Mouse (Mus musculus): ENCODE measurements at regions not wholly inside any gene's neighbourhood (a gene's known extent, or its start where the extent isn't known, plus 50 kb on each side); places are given as distances from the start of the nearest gene placed in this dataset.

GRCm38 (mm10) chr8:53954476-53955158 lies 122.8 kb upstream of the Vegfc start:
- no peak for DNase-seq (ENCODE audit: low spot score in 2 of 2)

GRCm38 (mm10) chr8:53956148-53956547 lies 121.3 kb upstream of the Vegfc start:
- no peak for DNase-seq (ENCODE audit: low spot score in 2 of 2)

- DNase-seq (ENCODE audit: low spot score in 2 of 2): no peak
Observed at GRCm38 (mm10) chr8:53958548-53958947, 118.9 kb upstream of the Vegfc start.

- no peak for DNase-seq (ENCODE audit: low spot score in 2 of 2)
Observed at GRCm38 (mm10) chr8:53962993-53963392, 114.4 kb upstream of the Vegfc start.

- DNase-seq (ENCODE audit: low spot score in 2 of 2): no peak
Observed at GRCm38 (mm10) chr8:53984296-53984695, 93.1 kb upstream of the Vegfc start.

DNA sequence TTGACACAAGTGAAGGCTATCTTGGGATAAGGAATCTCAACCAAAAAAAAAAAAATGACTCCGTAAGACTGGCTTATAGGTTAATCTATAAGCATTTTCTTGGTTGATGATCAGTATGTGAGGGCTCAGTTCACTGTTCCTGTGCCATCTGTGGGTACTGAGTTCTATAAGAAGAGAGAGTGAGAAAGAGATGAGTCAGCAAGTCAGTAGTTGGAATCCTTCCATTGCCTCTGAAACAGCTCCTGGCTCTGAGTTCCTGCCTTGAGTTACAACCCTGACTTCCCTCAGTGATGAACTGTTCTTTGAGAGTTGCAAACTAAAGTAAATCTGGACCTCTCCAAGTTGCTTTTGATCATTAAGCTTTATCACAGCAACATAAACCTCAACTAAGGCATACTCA lies 91.7 kb upstream of the Vegfc start:
- DNase-seq (ENCODE audit: low spot score in 2 of 2): no peak

DNA sequence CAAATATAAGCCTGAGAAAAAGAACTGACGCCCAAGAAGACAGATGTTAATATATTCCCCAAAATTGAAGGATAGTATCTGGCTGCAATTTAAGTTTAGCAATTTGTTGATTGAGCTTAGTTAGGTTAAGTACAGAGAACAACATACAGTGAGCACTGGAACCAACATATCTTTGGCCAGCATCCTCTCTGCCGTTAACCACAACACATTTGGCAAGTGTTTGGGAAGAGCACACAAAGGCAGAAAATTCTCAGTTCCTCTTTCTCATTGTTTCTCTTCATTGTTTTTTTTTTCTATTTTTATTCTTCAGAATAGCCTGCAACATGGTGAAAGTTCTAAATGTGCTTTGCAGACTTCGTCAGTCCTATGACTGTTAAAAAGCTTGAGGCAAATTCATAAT lies 83.2 kb upstream of the Vegfc start:
- DNase-seq (ENCODE audit: low spot score in 2 of 2): no peak

DNA sequence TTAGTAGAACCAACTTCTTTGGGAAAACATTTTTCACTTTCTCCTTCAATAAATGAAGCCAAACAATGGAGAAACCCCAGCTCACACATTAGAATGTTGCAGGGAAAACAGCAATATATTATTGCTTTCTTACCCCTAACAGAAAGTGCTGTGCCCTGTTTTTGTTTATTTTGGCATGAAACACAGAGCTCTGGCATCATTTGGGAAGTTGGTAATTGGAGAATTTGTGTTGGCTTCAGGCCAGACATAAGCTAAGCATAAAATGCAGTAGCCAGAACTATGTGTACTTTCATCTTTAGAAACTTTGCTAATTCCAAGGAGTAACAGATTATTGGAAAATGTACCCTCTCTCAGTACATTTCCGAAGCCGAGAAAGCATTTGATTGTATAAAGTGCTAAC lies 79.9 kb upstream of the Vegfc start:
- no peak for DNase-seq (ENCODE audit: low spot score in 2 of 2)

GRCm38 (mm10) chr8:54002948-54003347 lies 74.5 kb upstream of the Vegfc start:
- no peak for DNase-seq (ENCODE audit: low spot score in 2 of 2)

DNA sequence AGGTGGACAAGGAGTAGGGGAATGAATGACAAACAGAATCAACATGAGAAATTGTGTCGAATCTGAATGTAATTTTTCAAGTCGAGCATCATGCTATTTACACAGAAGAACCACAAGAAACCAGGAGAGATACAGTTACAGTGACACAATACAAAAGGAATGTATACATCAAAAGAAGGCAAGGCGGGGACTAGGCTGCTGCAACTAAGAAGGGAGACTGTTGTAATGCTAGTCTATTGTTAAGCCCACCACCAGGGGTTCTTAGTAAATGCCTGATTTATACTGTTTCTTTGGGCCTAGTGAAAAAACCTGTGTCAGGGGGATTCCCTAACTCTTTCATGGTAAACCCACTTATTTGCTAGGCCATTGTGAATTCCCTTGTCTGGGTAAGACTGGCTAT lies 63.3 kb upstream of the Vegfc start:
- no peak for DNase-seq (ENCODE audit: low spot score in 2 of 2)

- no peak for DNase-seq (ENCODE audit: low spot score in 2 of 2)
Observed at GRCm38 (mm10) chr8:54018535-54019165, 58.8 kb upstream of the Vegfc start.
